Mouse (Mus musculus): ENCODE data around the gene Tacc3.

Tacc3 gene

DNA sequence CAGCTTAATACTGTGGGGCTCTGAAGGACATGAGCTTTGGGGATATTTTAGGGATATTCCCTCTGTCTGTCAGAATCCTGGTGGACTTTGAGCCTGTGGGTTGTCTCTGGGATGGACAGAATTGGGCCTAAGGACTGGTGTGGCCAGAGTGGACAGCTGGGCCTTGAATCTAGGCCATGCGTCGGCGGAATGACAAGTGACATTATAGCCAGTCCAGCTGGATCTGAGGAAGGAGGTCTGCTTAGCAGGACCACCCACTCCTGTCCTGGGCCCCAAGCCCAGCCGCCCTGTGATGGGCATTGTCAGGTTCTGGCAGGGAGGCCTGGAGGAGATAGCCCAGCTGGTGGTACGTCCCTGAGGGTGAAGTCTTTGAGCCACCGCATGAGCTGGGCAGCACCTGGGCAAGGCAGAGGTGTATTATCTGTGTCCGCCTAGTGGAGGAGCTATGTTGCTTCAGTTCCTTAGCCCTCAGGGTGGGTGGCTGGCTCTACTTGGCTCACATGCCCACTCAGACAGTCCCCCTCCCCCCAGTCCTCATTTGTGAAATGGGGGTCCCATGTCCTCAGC, 68.2 kb downstream of the Tacc3 start:
- DNase-seq: no peak

DNA sequence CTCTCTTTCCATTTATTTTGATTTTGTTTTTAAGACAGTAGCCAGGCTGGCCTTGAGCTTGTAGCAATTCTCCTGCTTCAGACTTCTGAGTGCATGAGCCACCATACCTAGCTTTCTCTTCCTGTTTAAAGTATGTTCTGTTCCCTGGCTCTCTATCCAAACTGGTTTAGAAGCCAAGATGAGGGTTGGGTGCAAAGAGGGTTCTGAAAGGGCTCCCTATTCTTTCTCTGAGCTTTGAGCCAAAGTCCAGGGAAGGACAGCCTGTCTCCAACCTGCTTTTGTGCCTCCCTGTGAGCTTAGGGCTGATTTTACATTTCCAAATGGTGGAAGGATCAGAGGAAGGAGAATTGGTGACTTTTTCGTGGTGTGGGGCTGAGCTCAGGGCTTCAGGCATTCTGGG, 69.0 kb downstream of the Tacc3 start:
- no peak for DNase-seq

All from liver (tissue).